Mouse (Mus musculus): ENCODE measurements around the gene Jun. TPM values are rescaled to one million over a fixed set of nuclear protein-coding genes. Genes with fewer than 3 reads are reported as not detected.

Jun gene
- total and polyA plus RNA-seq, 3 experiments = 137 to 233 (median 187) TPM

- DNase-seq = no peak
Measured at GRCm38 (mm10) chr4:95074319-95074718, 22.3 kb upstream of the Jun start.

GRCm38 (mm10) chr4:95073214-95073750, 21.3 kb upstream of the Jun start:
- DNase-seq = no peak

- no peak for DNase-seq
Measured at GRCm38 (mm10) chr4:95070407-95070806, 18.4 kb upstream of the Jun start.

- DNase-seq = no peak
Measured at GRCm38 (mm10) chr4:95068045-95068948, 16.3 kb upstream of the Jun start.

GRCm38 (mm10) chr4:95063609-95064210, 11.7 kb upstream of the Jun start:
- DNase-seq = no peak

GRCm38 (mm10) chr4:95062873-95063272, 10.9 kb upstream of the Jun start:
- no peak for DNase-seq

- no peak for DNase-seq
Measured at GRCm38 (mm10) chr4:95057264-95057663, 5.2 kb upstream of the Jun start.

- DNase-seq = no peak
Measured at GRCm38 (mm10) chr4:95055276-95055675, 3.3 kb upstream of the Jun start.

GRCm38 (mm10) chr4:95054336-95054735, 2.3 kb upstream of the Jun start:
- DNase-seq = no peak

- peak; percentile 91 for DNase-seq
Measured at GRCm38 (mm10) chr4:95053791-95054117, 1.7 kb upstream of the Jun start.

GRCm38 (mm10) chr4:95053041-95053790, 1.2 kb upstream of the Jun start:
- peak; percentile 97 for DNase-seq

GRCm38 (mm10) chr4:95051311-95051871, 631 bp downstream of the Jun start:
- DNase-seq = no peak

- DNase-seq = peak; percentile 87
Measured at GRCm38 (mm10) chr4:95050518-95051278, 1.3 kb downstream of the Jun start.

GRCm38 (mm10) chr4:95049884-95050517, 2.0 kb downstream of the Jun start:
- peak; percentile 91 for DNase-seq

- DNase-seq = no peak
Measured at GRCm38 (mm10) chr4:95049153-95049552, 2.9 kb downstream of the Jun start.

- no peak for DNase-seq
Measured at GRCm38 (mm10) chr4:95048731-95049100, 3.3 kb downstream of the Jun start.

GRCm38 (mm10) chr4:95048021-95048730, 3.8 kb downstream of the Jun start:
- no peak for DNase-seq

- no peak for DNase-seq
Measured at GRCm38 (mm10) chr4:95045133-95045532, 6.9 kb downstream of the Jun start.

GRCm38 (mm10) chr4:95044721-95045120, 7.3 kb downstream of the Jun start:
- DNase-seq = no peak

GRCm38 (mm10) chr4:95038024-95038423, 14.0 kb downstream of the Jun start:
- DNase-seq = no peak
